Mouse (Mus musculus) kidney, postnatal 4 days (tissue): ENCODE data around the gene Hrh2.
A peak's percentile ranks its signal among the peaks of the same experiment; 100 is the strongest.

ENCODE experiments used
- DNase-seq, 2 experiments: peaks; one replicate each; pipeline ENCODE4 v3.0.0; 2021; ENCODE audit warnings: mixed read lengths in 2 of 2

The Hrh2 gene

GRCm38 (mm10) chr13:54177346-54177745, 14.6 kb upstream of the Hrh2 start:
- DNase-seq: no peak

- no peak for DNase-seq
These were observed 13.3 kb upstream of the Hrh2 start for GRCm38 (mm10) chr13:54178647-54179046.

- no peak for DNase-seq
These were observed 12.0 kb upstream of the Hrh2 start for GRCm38 (mm10) chr13:54179971-54180370.

GRCm38 (mm10) chr13:54180461-54180860, 11.5 kb upstream of the Hrh2 start:
- DNase-seq: peak; percentile 40 to 45

- no peak for DNase-seq
These were observed 10.6 kb upstream of the Hrh2 start for GRCm38 (mm10) chr13:54181318-54181717.

- DNase-seq: no peak
These were observed 10.0 kb upstream of the Hrh2 start for GRCm38 (mm10) chr13:54181947-54182346.

- no peak for DNase-seq
These were observed 5.5 kb upstream of the Hrh2 start for GRCm38 (mm10) chr13:54186394-54186793.

- DNase-seq: no peak
These were observed 3.7 kb upstream of the Hrh2 start for GRCm38 (mm10) chr13:54188190-54188706.

GRCm38 (mm10) chr13:54189896-54190295, 2.0 kb upstream of the Hrh2 start:
- DNase-seq: no peak

- DNase-seq: no peak
These were observed 748 bp upstream of the Hrh2 start for GRCm38 (mm10) chr13:54191181-54191580.

- peak; percentile 13 to 16 for DNase-seq
These were observed 1.7 kb downstream of the Hrh2 start for GRCm38 (mm10) chr13:54193580-54193979.

- DNase-seq: no peak
These were observed 7.1 kb downstream of the Hrh2 start for GRCm38 (mm10) chr13:54199000-54199399.

- DNase-seq: no peak
These were observed 10.5 kb downstream of the Hrh2 start for GRCm38 (mm10) chr13:54202458-54202857.

- no peak for DNase-seq
These were observed 11.5 kb downstream of the Hrh2 start for GRCm38 (mm10) chr13:54203419-54203818.

- DNase-seq: no peak
These were observed 13.3 kb downstream of the Hrh2 start for GRCm38 (mm10) chr13:54205195-54205594.

GRCm38 (mm10) chr13:54206140-54206753, 14.3 kb downstream of the Hrh2 start:
- no peak for DNase-seq

- no peak for DNase-seq
These were observed 17.7 kb downstream of the Hrh2 start for GRCm38 (mm10) chr13:54209476-54210253.

GRCm38 (mm10) chr13:54211528-54212488, 19.9 kb downstream of the Hrh2 start:
- peak; percentile 20 to 39 for DNase-seq

GRCm38 (mm10) chr13:54212516-54212915, 20.6 kb downstream of the Hrh2 start:
- DNase-seq: no peak

GRCm38 (mm10) chr13:54215266-54215665, 23.3 kb downstream of the Hrh2 start:
- no peak for DNase-seq

- no peak for DNase-seq
These were observed 23.9 kb downstream of the Hrh2 start for GRCm38 (mm10) chr13:54215777-54216316.

- DNase-seq: no peak
These were observed 26.4 kb downstream of the Hrh2 start for GRCm38 (mm10) chr13:54218341-54218740.
